Mouse (Mus musculus): ENCODE results near the gene Plpp1. TPM values are rescaled to one million over a fixed set of nuclear protein-coding genes. Genes with fewer than 3 reads are reported as not detected.
A peak's percentile ranks its signal among the peaks of the same experiment; 100 is the strongest.

The Plpp1 gene
- total RNA-seq, 2 experiments from 2014 or later: 35.6 to 49.4 TPM

GRCm38 (mm10) chr13:112909663-112910062, 109.1 kb downstream of the Plpp1 start:
- DNase-seq: peak; percentile 35
- Histone ChIP-seq H3K27ac (no peak overlapping the region), H3K4me3 (no peak overlapping the region)
- intact Hi-C loops (cut with DNase I): loop anchor here (1.0 kb wide), 1 partner anchor 235 kb away; no protein-coding TSS in a partner anchor
- TF ChIP-seq CTCF (IDR thresholded peaks at IDR 0.05): peak; percentile 79

DNA sequence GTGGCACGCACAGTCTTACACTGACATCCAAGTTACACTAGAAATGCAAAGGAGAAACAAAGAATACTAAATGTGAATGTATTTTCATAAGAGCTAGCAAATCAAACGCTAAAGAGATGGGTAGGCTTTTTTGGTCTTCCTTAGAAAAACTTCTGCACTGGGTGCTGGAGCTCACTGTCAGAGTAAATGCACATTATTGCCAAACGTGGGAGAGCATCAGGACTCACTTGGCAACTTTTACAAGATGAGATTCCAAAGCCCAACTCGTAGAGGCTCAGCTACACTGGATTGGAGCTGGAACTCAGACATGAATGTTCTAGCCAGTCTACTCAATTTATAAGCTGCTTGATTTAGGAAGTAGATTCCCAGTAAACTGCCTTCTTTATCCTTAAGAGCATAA, 109.8 kb downstream of the Plpp1 start:
- H3K4me3 ChIP-seq: no peak overlapping the region
- DNase-seq: no peak
- no peak overlapping the region for H3K27ac ChIP-seq
- intact Hi-C loops (cut with DNase I): no loop called here
- TF ChIP-seq CTCF (IDR thresholded peaks at IDR 0.05): no peak

Other genes starting within 250 kb of the Plpp1 start
- gene Il31ra, start 206.4 kb upstream of the Plpp1 start, total RNA-seq (2021): under 1 TPM in 1 of 2 experiments, not detected in 1; 0.14 TPM
- gene Ddx4, start 148.3 kb upstream of the Plpp1 start, total RNA-seq (2021): not detected
- 1 to 10 TPM; 6.9 to 8.1 TPM for gene Slc38a9, start 140.0 kb upstream of the Plpp1 start, total RNA-seq (2021)
- gene Mtrex, start 126.6 kb downstream of the Plpp1 start, total RNA-seq (2021): 10 to 100 TPM; 29.5 to 31.1 TPM
- gene Dhx29, start 126.7 kb downstream of the Plpp1 start, total RNA-seq (2021): 10 to 100 TPM; 13.4 to 16.0 TPM
- not detected for gene Ccno, start 187.0 kb downstream of the Plpp1 start, total RNA-seq (2021)
- not detected for gene Mcidas, start 193.1 kb downstream of the Plpp1 start, total RNA-seq (2021)
- not detected for gene Cdc20b, start 234.3 kb downstream of the Plpp1 start, total RNA-seq (2021)
- gene Gpx8, start 245.6 kb downstream of the Plpp1 start, total RNA-seq (2021): 10 to 100 TPM in 1 of 2 experiments, 1 to 10 TPM in 1; 5.5 to 10.6 TPM